Mouse (Mus musculus): ENCODE measurements around the gene Mgat3.
A peak's percentile ranks its signal among the peaks of the same experiment; 100 is the strongest.

The Mgat3 gene

GRCm38 (mm10) chr15:80263610-80264575 is 90.4 kb downstream of the Mgat3 start, which contains the start of gene Rps19bp1:
Gene Rps19bp1, minus strand, starts transcription at chr15:80264315.
- DNase-seq = peak; percentile 93 to 94
